Mouse (Mus musculus): ENCODE results near the gene Itpr2.

Gene Itpr2

GRCm38 (mm10) chr6:146159641-146160040 lies 342.4 kb downstream of the Itpr2 start:
- no peak for DNase-seq (ENCODE audit: low spot score in 2 of 2)

- DNase-seq (ENCODE audit: low spot score in 2 of 2): no peak
Observed at GRCm38 (mm10) chr6:146158717-146159116, 343.3 kb downstream of the Itpr2 start.

GRCm38 (mm10) chr6:146157983-146158535 lies 344.0 kb downstream of the Itpr2 start:
- DNase-seq (ENCODE audit: low spot score in 2 of 2): no peak

GRCm38 (mm10) chr6:146157099-146157498 lies 344.9 kb downstream of the Itpr2 start:
- no peak for DNase-seq (ENCODE audit: low spot score in 2 of 2)

- no peak for DNase-seq (ENCODE audit: low spot score in 2 of 2)
Observed at GRCm38 (mm10) chr6:146156536-146156935, 345.5 kb downstream of the Itpr2 start.

GRCm38 (mm10) chr6:146155156-146155734 lies 346.8 kb downstream of the Itpr2 start:
- DNase-seq (ENCODE audit: low spot score in 2 of 2): no peak

GRCm38 (mm10) chr6:146152843-146153242 lies 349.2 kb downstream of the Itpr2 start:
- DNase-seq (ENCODE audit: low spot score in 2 of 2): no peak

- DNase-seq (ENCODE audit: low spot score in 2 of 2): no peak
Observed at GRCm38 (mm10) chr6:146140966-146141585, 360.9 kb downstream of the Itpr2 start.

GRCm38 (mm10) chr6:146140171-146140570 lies 361.9 kb downstream of the Itpr2 start:
- DNase-seq (ENCODE audit: low spot score in 2 of 2): no peak

GRCm38 (mm10) chr6:146136646-146137045 lies 365.4 kb downstream of the Itpr2 start:
- DNase-seq (ENCODE audit: low spot score in 2 of 2): peak; percentile 48 to 50

GRCm38 (mm10) chr6:146136244-146136643 lies 365.8 kb downstream of the Itpr2 start:
- no peak for DNase-seq (ENCODE audit: low spot score in 2 of 2)

GRCm38 (mm10) chr6:146135291-146135690 lies 366.7 kb downstream of the Itpr2 start:
- no peak for DNase-seq (ENCODE audit: low spot score in 2 of 2)

- DNase-seq (ENCODE audit: low spot score in 2 of 2): no peak
Observed at GRCm38 (mm10) chr6:146133921-146134320, 368.1 kb downstream of the Itpr2 start.

- DNase-seq (ENCODE audit: low spot score in 2 of 2): no peak
Observed at GRCm38 (mm10) chr6:146129066-146129465, 373.0 kb downstream of the Itpr2 start.

GRCm38 (mm10) chr6:146126823-146127681 lies 375.0 kb downstream of the Itpr2 start:
- DNase-seq (ENCODE audit: low spot score in 2 of 2): peak in 1 of 2 experiments; percentile 21

- no peak for DNase-seq (ENCODE audit: low spot score in 2 of 2)
Observed at GRCm38 (mm10) chr6:146125621-146126020, 376.4 kb downstream of the Itpr2 start.

GRCm38 (mm10) chr6:146124479-146124878 lies 377.5 kb downstream of the Itpr2 start:
- DNase-seq (ENCODE audit: low spot score in 2 of 2): no peak

- no peak for DNase-seq (ENCODE audit: low spot score in 2 of 2)
Observed at GRCm38 (mm10) chr6:146123656-146124055, 378.4 kb downstream of the Itpr2 start.

- no peak for DNase-seq (ENCODE audit: low spot score in 2 of 2)
Observed at GRCm38 (mm10) chr6:146120172-146120571, 381.9 kb downstream of the Itpr2 start.

- no peak for DNase-seq (ENCODE audit: low spot score in 2 of 2)
Observed at GRCm38 (mm10) chr6:146114731-146115302, 387.2 kb downstream of the Itpr2 start.

GRCm38 (mm10) chr6:146114071-146114470 lies 388.0 kb downstream of the Itpr2 start:
- no peak for DNase-seq (ENCODE audit: low spot score in 2 of 2)

GRCm38 (mm10) chr6:146113085-146113484 lies 388.9 kb downstream of the Itpr2 start:
- no peak for DNase-seq (ENCODE audit: low spot score in 2 of 2)

Data from frontal cortex, postnatal 10 days (tissue).